Mouse (Mus musculus): ENCODE data around the gene Gm33543.

DNA sequence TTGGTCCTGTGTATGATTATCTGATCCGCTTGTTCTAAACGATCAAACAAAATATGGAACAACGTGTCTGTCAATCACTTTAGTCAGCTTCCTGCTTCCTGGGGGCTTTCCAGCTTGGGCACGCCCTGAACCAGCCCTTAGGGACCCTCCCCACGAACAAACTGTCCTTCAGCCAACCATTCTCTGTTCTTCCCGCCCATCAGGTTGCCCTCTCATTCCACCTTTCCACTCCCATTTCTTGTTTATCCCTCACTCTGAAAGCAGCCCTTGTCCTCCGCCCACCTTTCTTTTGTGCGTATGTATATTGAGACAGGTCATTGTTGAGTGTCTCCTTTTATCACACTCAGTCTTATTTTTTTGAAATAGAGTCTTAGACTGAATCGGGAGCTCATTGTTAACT, 49.4 kb upstream of the Gm33543 start:
- TF ChIP-seq CTCF (conservative IDR thresholded peaks at IDR 0.05; ENCODE audit: low read length) (no peak), NANOG (IDR thresholded peaks at IDR 0.05; ENCODE audit: borderline replicate concordance, low read length) (peak; percentile 33; the same call in 1 of the 2 replicates), POU5F1 (IDR thresholded peaks at IDR 0.05; ENCODE audit: borderline replicate concordance, low read length) (no peak)
